In the genomic region with DNA sequence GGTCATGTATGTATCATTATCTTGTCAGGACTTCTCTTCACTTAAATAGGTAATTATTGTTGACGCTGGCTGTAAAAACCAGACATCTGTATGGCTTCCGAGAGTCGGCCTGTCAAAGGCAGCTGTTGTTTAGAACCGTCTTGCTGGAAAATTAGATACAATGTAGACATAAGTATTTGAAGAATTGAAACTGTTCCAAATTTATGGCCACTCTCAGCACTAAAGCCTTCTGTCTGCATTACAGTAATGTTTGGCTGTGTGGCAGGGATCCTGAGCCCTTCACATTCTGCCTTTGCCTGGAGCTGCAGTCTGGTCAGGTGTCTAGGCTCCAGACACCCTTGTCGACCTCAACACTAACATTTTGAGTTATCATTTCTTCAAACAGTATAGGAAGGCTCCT, we compare ENCODE assay signal across 13 mouse cellular contexts.
"Had no signal": no experiment of that assay in that cellular context is flagged by ENCODE, and none has a peak within 500 bp of the region (broad histone marks: within the 10 kb centered on the region; RNA-seq: fewer than 3 reads in every experiment).

No protein-coding gene starts in this region.

- H3K27me3 ChIP-seq: limb, embryonic 15.5 days; liver, embryonic 12.5 days; midbrain, embryonic 15.5 days; neural tube, embryonic 12.5 days had no signal

- ATAC-seq: intestine, embryonic 16.5 days; liver, embryonic 12.5 days; midbrain, embryonic 15.5 days had no signal

- H3K4me1 ChIP-seq: liver, embryonic 12.5 days; midbrain, embryonic 10.5 days; midbrain, embryonic 15.5 days; neural tube, embryonic 12.5 days had no signal

- H3K4me2 ChIP-seq: limb, embryonic 15.5 days; liver, embryonic 12.5 days; midbrain, embryonic 15.5 days; neural tube, embryonic 12.5 days had no signal

- H3K9ac ChIP-seq: limb, embryonic 15.5 days; liver, embryonic 12.5 days; midbrain, embryonic 15.5 days; neural tube, embryonic 12.5 days had no signal

- DNase-seq: kidney, adult 8-10 months; kidney, postnatal 36 days; layer of hippocampus, adult 9-11 months; layer of hippocampus, postnatal 36 days; right cerebral cortex, postnatal 14 days; thymus, postnatal 4 days had no signal

- H3K9me3 ChIP-seq: limb, embryonic 15.5 days; liver, embryonic 12.5 days; midbrain, embryonic 10.5 days; midbrain, embryonic 15.5 days; neural tube, embryonic 12.5 days had no signal

- H3K27ac ChIP-seq: limb, embryonic 15.5 days; liver, embryonic 12.5 days; midbrain, embryonic 10.5 days; midbrain, embryonic 15.5 days; neural tube, embryonic 12.5 days; stomach, postnatal 0 days had no signal

- H3K36me3 ChIP-seq: limb, embryonic 15.5 days; liver, embryonic 12.5 days; midbrain, embryonic 10.5 days; midbrain, embryonic 15.5 days; neural tube, embryonic 12.5 days had no signal

- H3K4me3 ChIP-seq: limb, embryonic 15.5 days; liver, embryonic 12.5 days; midbrain, embryonic 10.5 days; midbrain, embryonic 15.5 days; neural tube, embryonic 12.5 days had no signal
